Mouse (Mus musculus) frontal cortex, adult (tissue): Measurements from ENCODE around the gene Exog.

Experiments used
- ATAC-seq: cut with Nextera tagmentation; 2 replicates; pipeline ENCODE4 v1.9.2; 2017; ENCODE audit warnings: mild to moderate bottlenecking, moderate library complexity, mixed read lengths; ENCODE audit not compliant: low TSS enrichment

Exog gene

DNA sequence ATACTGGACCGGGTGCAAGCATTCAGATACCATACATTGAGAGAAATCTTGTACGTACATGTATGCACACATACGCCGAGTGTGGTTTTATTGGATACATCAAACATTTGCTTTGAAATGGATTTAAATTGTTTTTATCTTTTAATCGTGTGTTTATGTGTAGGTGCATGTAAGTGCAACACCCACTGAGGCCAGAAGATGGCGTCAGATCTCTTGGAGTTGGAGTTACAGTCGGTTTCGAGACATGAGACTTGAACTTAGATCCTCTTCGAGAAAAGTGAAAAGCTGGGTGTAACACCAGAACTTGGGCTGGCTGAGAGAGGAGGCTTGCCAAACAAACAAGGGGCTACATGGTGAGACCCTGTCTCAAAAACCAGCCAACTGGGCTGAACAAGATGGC, 58.9 kb downstream of the Exog start:
- ATAC-seq, result no peak

DNA sequence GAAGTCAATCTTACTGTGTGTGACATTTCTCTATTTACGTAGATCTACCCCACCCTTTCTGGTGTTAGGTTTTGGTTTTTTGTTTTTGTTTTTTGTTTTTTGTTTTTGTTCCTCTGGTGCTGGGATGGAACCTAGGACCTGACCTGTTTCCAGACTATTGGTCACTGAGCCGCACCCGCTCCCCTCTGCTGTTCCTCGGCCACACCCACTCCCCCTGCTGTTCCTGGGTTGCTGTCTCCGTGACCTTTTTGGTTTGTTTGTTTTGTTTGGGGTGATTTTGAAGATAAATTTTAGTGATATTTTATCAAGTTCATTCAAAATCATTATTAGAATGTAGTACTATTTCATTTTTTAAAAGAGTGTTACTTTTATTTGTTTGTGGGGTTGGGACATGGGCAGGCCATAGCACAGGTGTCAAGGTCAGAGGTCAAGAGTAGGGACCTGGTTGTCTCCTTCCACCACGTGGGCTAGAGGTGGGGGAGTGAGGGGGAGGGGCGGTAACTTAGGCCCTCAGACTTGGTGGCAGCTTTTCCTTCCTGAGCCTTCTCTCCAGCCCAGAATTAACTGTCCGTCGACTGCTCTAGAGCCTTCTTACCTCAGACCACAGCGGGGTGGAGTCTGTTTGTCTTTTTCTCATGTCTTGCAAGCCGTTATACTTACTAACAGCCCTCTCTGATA, 60.4 kb downstream of the Exog start:
- no peak for ATAC-seq

DNA sequence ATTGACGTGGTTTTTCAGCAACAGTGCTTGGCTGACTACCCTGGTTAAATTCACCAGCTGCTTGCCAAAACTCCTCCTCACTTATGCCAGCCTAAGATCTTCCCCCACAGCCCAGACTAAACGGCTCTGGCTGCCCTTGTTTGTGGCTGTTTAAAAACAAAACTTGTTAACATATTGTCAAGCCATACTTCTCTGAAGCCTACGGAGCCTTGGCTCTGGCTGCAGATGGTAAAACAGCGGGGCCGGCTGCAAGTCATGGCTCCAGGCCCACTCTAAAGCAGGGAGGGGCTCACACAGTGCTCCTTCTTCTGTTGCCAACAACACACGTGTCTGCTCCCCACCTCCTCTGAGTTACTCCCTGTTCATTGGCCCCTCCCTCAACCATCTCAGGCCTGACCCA, 66.2 kb downstream of the Exog start:
- ATAC-seq, result peak; percentile 88

DNA sequence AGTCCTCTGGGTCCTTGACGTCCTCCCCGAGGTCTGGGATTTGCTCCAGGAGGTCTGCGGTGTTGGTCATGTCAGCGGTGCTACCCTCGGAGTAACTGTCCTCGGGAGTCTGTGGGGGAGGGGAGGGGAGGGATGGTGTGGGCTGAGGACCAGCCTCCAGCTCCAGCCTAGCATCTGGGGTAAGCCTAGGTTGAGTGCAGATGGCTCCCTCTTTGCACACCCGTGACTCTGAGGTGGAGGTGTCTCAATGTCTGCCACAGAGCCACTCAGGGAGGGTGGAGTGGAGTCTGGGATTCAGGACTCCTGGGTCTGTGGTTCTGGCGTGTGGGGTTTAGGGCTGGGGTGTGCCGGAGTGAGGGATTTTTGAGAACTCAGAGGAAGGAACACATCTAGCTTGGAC, 68.2 kb downstream of the Exog start:
- no peak for ATAC-seq

DNA sequence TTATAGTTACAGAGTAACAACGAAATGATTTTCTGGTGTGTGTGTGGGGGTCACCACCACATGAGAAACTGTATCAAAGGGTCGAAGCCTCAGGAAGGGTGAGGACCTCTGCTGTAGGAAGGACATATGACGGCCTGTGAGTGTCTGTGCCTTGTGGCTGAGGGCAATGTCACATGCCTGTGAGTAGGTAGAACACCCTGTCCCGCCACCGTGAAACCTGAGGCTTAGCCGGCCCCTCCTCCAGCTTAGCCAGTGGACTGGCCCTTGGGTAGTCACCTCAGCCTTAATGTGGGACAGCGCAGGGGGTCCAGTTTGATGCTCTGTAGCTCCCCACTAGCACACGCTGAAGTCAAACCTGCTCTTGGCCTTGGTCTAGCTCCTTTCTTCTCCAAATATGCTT, 69.1 kb downstream of the Exog start:
- no peak for ATAC-seq

DNA sequence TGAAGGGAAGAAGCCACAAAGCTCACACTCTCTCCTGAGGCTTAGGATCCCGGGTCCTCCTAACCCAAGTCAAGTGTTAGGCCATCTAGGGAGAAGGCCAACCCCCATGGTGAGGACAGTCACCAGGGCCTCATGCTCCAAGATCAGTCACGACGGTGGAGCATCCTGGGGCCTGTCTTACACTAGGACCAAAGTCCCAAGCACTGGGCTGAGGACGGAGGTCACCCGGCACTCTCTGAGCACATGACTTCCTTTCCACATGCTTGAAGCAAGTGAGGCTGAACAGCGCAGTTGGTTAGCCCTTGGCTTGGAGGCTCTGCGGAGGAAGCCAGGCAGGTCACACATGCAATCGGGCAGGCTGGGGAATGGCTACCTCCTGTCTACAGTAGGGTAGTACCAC, 70.2 kb downstream of the Exog start:
- no peak for ATAC-seq
